Mouse (Mus musculus): ENCODE data around the gene Iqgap1. TPM values are rescaled to one million over a fixed set of nuclear protein-coding genes. Genes with fewer than 3 reads are reported as not detected.
"Not testable (repeated sequence)": the region's sequence is repeated elsewhere in the genome, so short reads cannot be mapped to it uniquely, and the experiment has no call there.

The Iqgap1 gene
- polyA plus RNA-seq, 1 experiment from 2014 or later, result 52.9 TPM

DNA sequence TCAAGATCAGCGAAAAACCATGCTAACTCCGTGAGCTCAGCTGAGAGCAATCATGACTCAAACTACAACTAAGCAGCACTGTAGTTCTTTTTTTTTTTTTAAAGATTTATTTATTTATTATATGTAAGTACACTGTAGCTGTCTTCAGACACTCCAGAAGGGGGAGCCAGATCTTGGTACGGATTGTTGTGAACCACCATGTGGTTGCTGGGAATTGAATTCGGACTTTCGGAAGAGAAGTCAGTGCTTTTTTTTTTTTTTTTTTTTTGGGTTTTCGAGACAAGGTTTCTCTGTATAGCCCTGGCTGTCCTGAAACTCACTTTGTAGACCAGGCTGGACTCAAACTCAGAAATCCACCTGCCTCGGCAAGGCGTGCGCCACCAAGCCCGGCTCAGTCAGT is 76.7 kb downstream of the Iqgap1 start:
- H3K27me3 ChIP-seq; H3K9ac ChIP-seq; H3K4me3 ChIP-seq; ATAC-seq (ENCODE audit: low FRiP score, low read depth); H3K27ac ChIP-seq; H3K4me2 ChIP-seq (replicated peaks); H3K9me3 ChIP-seq: not testable (repeated sequence)
- WGBS, result 92% methylated on average over 10 of the region's 10 CpGs
- Histone ChIP-seq H3K36me3 (peaks cover 72% of the 10 kb centered on the region), H3K4me1 (peaks cover 27% of the 10 kb centered on the region)

DNA sequence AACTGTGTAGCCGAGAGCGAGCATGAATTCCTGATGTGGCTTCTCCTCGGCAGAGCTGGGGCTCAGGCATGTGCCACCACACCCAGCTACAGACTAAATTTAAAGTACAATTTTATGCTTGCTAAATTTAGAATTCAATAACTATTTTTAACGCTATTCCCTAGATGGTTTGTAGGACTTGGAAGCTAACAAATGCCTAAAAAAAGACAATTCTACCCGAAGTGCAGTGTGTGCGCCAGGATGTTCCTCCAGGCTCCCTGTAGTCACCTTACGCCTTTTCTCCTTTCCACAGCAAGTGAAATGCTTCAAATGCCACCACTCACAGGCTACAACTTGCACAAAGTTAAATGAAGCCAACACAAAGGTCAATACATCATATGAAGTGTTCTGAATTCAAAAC is 78.4 kb downstream of the Iqgap1 start:
- H3K4me2 ChIP-seq (replicated peaks), result no peak overlapping the region
- ATAC-seq (ENCODE audit: low FRiP score, low read depth), result no peak
- no peak overlapping the region for H3K9ac ChIP-seq
- peaks cover 30% of the 10 kb centered on the region for H3K4me1 ChIP-seq
- no peak overlapping the region for H3K4me3 ChIP-seq
- H3K27ac ChIP-seq, result no peak overlapping the region
- H3K9me3 ChIP-seq, result no peaks in the 10 kb centered on the region
- H3K27me3 ChIP-seq, result no peaks in the 10 kb centered on the region
- peaks cover 72% of the 10 kb centered on the region for H3K36me3 ChIP-seq
- WGBS, result 74% methylated on average over 7 of the region's 7 CpGs

DNA sequence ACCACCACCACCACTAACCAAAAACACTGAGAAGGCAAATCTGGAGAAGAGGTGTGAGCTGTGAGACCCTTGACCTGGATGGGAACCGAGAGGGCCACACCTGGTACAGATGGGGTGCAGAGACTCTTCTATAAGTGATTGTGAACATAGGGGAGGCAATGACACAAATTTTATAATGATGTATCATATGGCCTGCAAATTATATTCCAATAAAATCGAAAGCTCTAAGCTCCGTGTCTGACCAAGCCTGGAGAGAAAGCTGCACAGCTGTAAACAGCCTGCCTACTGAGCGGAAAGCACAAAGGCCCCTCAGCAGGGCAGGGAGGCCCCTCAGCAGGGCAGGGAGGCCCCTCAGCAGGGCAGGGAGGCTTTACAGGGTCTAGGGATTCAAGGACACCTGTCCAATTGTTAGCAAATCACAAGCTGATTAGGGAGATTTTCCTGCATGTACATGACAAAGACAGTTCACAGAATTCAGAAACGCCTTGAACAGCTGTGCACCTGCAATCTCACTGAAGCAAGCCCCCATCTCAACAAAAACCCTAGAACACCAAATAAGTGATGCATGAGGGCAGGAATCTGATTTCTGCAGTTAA is 79.5 kb downstream of the Iqgap1 start:
- no peak overlapping the region for H3K9ac ChIP-seq
- no peak overlapping the region for H3K27ac ChIP-seq
- peaks cover 73% of the 10 kb centered on the region for H3K36me3 ChIP-seq

DNA sequence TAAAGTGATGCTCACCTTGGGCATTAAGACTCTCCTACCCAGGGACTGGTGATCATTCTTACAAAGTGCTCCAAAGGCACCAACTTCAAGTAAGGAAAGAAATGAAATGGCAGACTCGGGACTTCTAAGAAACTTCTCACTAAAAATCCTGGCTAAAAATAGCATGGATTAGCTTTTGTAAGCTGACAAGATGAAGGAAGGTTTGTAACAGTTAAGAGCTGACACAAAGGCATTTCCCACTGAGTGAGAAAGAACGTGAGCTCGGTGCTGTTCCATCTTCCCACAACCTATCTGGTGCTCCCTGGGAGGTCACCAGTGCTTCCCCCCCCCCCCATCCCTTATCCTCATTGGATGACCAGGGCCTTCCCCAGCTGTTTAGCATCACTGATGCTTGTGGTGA is 80.0 kb downstream of the Iqgap1 start:
- H3K4me3 ChIP-seq, result no peak overlapping the region
- H3K4me2 ChIP-seq (replicated peaks), result no peak overlapping the region
- H3K27ac ChIP-seq, result no peak overlapping the region
- no peak for ATAC-seq (ENCODE audit: low FRiP score, low read depth)
- no peaks in the 10 kb centered on the region for H3K27me3 ChIP-seq
- peaks cover 69% of the 10 kb centered on the region for H3K36me3 ChIP-seq
- peaks cover 30% of the 10 kb centered on the region for H3K4me1 ChIP-seq
- no peaks in the 10 kb centered on the region for H3K9me3 ChIP-seq
- H3K9ac ChIP-seq, result no peak overlapping the region
- WGBS, result 23% methylated on average over 3 of the region's 3 CpGs

More for the DNA sequence above, 79.5 kb downstream of the Iqgap1 start:
- ATAC-seq (ENCODE audit: low FRiP score, low read depth), result peak; percentile 73; the same call in 1 of the 2 replicates
- WGBS, result 32% methylated on average over 5 of the region's 5 CpGs
- no peaks in the 10 kb centered on the region for H3K27me3 ChIP-seq
- H3K9me3 ChIP-seq, result no peaks in the 10 kb centered on the region
- H3K4me2 ChIP-seq (replicated peaks), result no peak overlapping the region
- H3K4me1 ChIP-seq, result peaks cover 30% of the 10 kb centered on the region
- no peak overlapping the region for H3K4me3 ChIP-seq

DNA sequence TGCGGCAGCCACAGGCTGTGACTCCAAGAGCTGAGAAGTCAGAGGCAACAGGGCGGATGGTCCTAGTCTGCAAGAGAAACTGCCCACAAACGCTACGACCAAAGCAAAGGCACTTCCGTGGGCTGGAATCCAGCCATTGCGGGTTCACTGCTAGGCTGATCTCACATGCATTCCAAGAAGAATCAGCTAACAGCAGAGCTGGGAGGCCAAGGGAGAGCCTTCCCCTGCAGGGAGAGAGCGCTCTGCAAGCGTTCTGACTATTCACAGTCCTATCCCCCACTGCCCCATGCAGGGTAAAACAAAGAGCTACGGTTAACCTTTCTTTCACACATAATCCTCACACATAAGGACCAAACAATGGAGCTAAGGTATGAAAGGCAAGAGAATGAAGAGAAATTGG is 80.5 kb downstream of the Iqgap1 start:
- ATAC-seq (ENCODE audit: low FRiP score, low read depth), result no peak
- Histone ChIP-seq H3K9me3 (no peaks in the 10 kb centered on the region), H3K4me2 (replicated peaks) (no peak overlapping the region), H3K27ac (peak overlapping the region; percentile 61), H3K27me3 (no peaks in the 10 kb centered on the region), H3K9ac (peak overlapping the region; percentile 25; the same call in 1 of the 2 replicates), H3K4me1 (peaks cover 30% of the 10 kb centered on the region), H3K4me3 (no peak overlapping the region), H3K36me3 (peaks cover 66% of the 10 kb centered on the region)
- 39% methylated on average over 9 of the region's 9 CpGs for WGBS

DNA sequence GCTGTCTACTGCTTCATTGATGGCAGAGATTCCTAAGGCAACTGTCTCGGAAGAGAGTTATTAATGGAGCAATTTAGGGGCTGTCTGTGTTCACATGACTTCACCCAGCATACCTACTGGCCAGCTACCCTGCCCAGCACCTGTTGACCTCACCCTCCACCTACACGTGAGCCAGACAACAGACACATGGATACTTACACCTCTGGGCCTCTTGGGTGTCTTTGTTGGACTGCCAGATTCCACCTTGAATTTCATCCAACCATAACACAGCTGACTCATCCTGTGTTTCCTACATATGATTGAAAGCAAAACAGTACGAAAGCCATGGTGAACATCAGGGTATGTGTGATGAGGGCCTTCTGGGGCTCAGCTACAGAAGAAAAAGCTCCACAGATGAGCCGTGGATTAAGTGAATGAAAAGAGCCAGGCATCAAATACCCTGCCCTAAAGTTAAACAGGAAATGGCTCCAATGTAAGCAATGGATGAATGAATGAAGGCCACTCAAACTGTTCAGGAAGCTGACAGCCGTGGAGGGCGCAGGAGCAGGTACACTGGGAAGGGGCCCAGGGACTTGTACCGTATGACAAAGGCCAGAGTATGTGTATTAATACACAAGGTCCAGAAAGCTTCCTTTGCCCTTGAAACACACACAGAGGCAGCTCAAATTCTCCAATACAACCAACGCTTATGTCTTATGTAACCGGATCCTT is 81.7 kb downstream of the Iqgap1 start:
- ATAC-seq (ENCODE audit: low FRiP score, low read depth), result no peak
- Histone ChIP-seq H3K36me3 (peaks cover 62% of the 10 kb centered on the region), H3K9me3 (no peaks in the 10 kb centered on the region), H3K9ac (no peak overlapping the region), H3K4me1 (peaks cover 30% of the 10 kb centered on the region), H3K27me3 (no peaks in the 10 kb centered on the region), H3K27ac (peak overlapping the region; percentile 28; the same call in 1 of the 2 replicates), H3K4me3 (no peak overlapping the region), H3K4me2 (replicated peaks) (no peak overlapping the region)
- WGBS, result 70% methylated on average over 9 of the region's 9 CpGs

DNA sequence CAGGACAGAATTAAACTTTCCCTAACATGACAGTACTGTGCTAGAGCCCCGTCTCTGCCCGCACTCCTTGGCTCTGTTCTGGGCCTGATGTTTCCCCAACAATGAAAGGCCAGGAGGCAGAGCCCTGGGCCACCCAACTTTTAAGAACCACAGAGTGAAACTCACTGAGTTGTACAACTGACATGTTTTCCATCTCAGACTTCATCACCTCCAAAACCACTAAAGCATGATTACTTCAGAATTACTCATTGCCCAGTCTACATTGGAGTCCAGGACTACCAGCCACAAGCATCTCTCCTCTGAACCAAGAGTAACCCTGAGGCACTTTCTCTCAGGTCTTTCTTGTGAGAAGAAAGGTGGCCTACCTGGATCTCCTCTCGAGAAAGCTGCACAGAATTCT is 83.1 kb downstream of the Iqgap1 start:
- Histone ChIP-seq H3K4me3 (no peak overlapping the region), H3K27me3 (no peaks in the 10 kb centered on the region), H3K36me3 (peaks cover 63% of the 10 kb centered on the region), H3K4me2 (replicated peaks) (no peak overlapping the region), H3K4me1 (peaks cover 30% of the 10 kb centered on the region), H3K27ac (no peak overlapping the region), H3K9ac (no peak overlapping the region), H3K9me3 (no peaks in the 10 kb centered on the region)
- no peak for ATAC-seq (ENCODE audit: low FRiP score, low read depth)
- WGBS, result 97% methylated on average over 3 of the region's 3 CpGs

DNA sequence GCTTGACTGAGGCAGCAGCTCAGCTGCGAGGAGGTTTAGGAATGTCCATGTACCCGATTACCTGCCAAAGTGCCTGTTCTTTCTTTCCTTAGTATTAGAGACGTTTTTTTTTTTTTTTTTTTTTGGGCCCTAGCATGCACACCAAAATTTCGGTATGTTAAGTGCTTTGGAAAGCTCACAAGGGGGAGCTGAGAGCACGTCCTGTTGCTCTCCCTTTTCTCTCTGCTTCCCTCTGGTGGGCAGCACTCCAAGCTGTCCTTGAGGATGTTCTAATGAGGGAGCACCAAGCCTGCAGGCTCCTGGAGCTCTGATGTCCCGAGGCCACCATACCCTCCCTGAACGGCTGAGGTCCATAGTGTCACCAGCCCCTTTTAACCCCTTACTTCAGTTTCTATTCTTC is 84.8 kb downstream of the Iqgap1 start:
- no peak overlapping the region for H3K9ac ChIP-seq
- 29% methylated on average over 7 of the region's 7 CpGs for WGBS
- ATAC-seq (ENCODE audit: low FRiP score, low read depth), result no peak
- peaks cover 69% of the 10 kb centered on the region for H3K36me3 ChIP-seq
- no peak overlapping the region for H3K4me3 ChIP-seq
- H3K4me1 ChIP-seq, result peaks cover 20% of the 10 kb centered on the region
- no peaks in the 10 kb centered on the region for H3K27me3 ChIP-seq
- H3K4me2 ChIP-seq (replicated peaks), result no peak overlapping the region
- no peak overlapping the region for H3K27ac ChIP-seq
- H3K9me3 ChIP-seq, result no peaks in the 10 kb centered on the region

DNA sequence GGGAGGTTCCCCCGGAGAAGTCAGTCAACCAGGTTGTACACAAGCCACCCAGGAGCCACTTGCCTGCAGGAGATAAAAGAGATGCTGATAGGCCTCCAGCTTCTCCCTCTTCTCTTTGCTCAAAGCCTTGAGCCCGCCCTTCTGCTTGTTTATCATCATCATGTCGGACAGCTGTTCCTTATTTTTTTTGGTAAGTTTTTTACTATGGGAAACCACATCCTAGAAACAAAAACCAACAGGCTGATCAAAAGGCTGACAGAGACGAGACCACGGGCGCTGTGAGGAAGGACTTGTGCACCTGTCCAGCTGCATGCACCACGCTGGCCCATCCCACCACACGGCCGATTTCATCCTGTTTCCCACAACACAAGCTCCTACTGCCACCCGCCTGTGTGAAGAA is 89.6 kb downstream of the Iqgap1 start:
- 81% methylated on average over 10 of the region's 10 CpGs for WGBS
- Histone ChIP-seq H3K27ac (no peak overlapping the region), H3K9ac (no peak overlapping the region), H3K4me2 (replicated peaks) (no peak overlapping the region), H3K4me3 (no peak overlapping the region), H3K4me1 (no peaks in the 10 kb centered on the region), H3K9me3 (no peaks in the 10 kb centered on the region), H3K36me3 (peaks cover 72% of the 10 kb centered on the region), H3K27me3 (no peaks in the 10 kb centered on the region)
- no peak for ATAC-seq (ENCODE audit: low FRiP score, low read depth)

DNA sequence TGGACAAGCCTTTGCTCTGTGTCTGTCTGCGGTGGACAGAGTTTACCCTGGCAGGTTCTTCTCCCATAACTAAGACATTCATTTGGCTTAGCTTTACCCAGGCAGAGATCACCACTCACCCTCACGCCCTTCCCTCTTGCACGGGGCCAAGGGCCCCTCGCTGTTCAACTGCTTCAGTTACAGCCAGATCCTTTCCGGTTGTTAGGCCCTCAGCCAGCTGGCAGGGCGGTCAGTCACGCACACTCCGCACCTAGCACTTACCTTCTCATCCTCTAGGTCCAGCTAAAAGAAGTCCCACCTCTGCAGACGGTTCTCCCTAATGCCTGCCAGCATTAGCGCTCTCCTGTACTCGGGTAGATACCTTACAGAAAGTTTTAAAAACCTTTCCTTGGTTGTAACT is 92.8 kb downstream of the Iqgap1 start:
- WGBS, result 82% methylated on average over 11 of the region's 11 CpGs
- Histone ChIP-seq H3K9ac (no peak overlapping the region), H3K27me3 (no peaks in the 10 kb centered on the region), H3K4me3 (no peak overlapping the region), H3K9me3 (no peaks in the 10 kb centered on the region), H3K4me2 (replicated peaks) (no peak overlapping the region), H3K27ac (no peak overlapping the region), H3K4me1 (no peaks in the 10 kb centered on the region), H3K36me3 (peaks cover 72% of the 10 kb centered on the region)
- ATAC-seq (ENCODE audit: low FRiP score, low read depth), result no peak

DNA sequence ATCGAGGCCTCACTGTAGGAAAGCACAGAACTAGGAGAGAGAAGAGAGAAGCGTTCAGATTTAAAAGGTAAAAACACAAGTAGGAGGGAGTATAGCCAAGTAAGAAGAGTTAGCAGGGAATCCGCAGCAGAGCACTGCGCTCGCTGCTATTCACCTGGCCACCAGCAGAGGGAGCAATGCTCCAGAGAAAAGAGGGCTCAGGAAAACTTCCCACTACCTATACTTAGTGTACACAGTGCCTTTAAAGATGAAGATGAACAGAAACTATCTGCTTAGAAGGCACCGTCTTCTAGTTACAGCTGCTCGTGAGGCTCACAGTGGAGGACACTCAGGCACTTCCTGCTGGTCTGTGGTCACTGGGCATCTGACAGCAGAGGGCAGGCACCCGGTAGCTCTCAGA is 96.1 kb downstream of the Iqgap1 start:
- H3K27ac ChIP-seq, result no peak overlapping the region
- no peak overlapping the region for H3K9ac ChIP-seq
- 24% methylated on average over 8 of the region's 8 CpGs for WGBS
- H3K9me3 ChIP-seq, result no peaks in the 10 kb centered on the region
- no peak for ATAC-seq (ENCODE audit: low FRiP score, low read depth)
- peaks cover 72% of the 10 kb centered on the region for H3K36me3 ChIP-seq
- no peaks in the 10 kb centered on the region for H3K27me3 ChIP-seq
- no peak overlapping the region for H3K4me3 ChIP-seq
- H3K4me2 ChIP-seq (replicated peaks), result no peak overlapping the region
- no peaks in the 10 kb centered on the region for H3K4me1 ChIP-seq

DNA sequence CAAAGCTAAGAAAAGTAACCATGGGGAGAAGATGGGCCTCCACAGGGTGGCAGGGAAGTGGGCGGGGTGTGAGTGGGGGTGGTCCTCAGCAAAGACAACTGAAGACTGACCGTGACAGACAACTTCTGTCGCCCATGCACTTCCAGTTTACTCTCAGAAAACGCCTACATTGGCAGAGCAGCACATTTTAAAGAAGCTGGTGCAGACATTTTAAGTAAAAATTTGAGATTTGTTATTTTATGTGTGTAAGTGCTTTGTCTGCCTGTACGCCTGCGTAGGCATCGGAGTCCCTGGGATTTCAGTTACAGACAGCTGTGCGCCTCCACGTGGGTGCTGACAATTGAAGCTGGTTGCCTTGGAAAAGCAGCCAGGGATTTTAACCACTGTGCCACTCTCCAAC is 104.7 kb downstream of the Iqgap1 start:
- ATAC-seq (ENCODE audit: low FRiP score, low read depth), result no peak
- Histone ChIP-seq H3K4me1 (no peaks in the 10 kb centered on the region), H3K9me3 (no peaks in the 10 kb centered on the region), H3K9ac (no peak overlapping the region), H3K4me2 (replicated peaks) (no peak overlapping the region), H3K27me3 (no peaks in the 10 kb centered on the region), H3K4me3 (no peak overlapping the region), H3K36me3 (peaks cover 86% of the 10 kb centered on the region), H3K27ac (no peak overlapping the region)
- 50% methylated on average over 9 of the region's 9 CpGs for WGBS

DNA sequence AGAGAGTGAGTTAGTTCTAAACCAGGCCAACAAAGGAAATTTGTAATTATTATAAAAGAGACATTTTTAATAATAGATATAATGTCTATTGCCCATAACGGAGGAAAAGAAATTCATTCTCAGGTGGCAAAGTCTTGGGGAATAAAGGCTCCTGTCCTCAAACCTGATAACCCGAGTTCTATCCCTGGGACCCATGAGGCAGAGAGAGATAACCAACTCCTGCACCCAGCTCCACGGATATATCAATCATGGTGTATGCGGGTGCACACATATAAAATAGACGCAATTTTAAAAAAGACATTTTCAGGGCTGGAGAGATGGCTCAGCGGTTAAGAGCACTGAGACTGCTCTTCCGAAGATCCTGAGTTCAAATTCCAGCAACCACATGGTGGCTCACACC is 106.2 kb downstream of the Iqgap1 start:
- ATAC-seq (ENCODE audit: low FRiP score, low read depth), result no peak
- no peak overlapping the region for H3K9ac ChIP-seq
- H3K4me2 ChIP-seq (replicated peaks), result no peak overlapping the region
- H3K4me3 ChIP-seq, result no peak overlapping the region
- peaks cover 86% of the 10 kb centered on the region for H3K36me3 ChIP-seq
- no peaks in the 10 kb centered on the region for H3K4me1 ChIP-seq
- H3K27me3 ChIP-seq, result no peaks in the 10 kb centered on the region
- WGBS, result 93% methylated on average over 7 of the region's 7 CpGs
- no peaks in the 10 kb centered on the region for H3K9me3 ChIP-seq
- no peak overlapping the region for H3K27ac ChIP-seq

Measured in limb, embryonic 13.5 days (tissue).